Mouse (Mus musculus) thymus, adult 18-20 months (tissue): ENCODE measurements around the gene Fam160b1.

Source experiments
- DNase-seq, 2 experiments: peaks; one replicate each; pipeline ENCODE4 v3.0.0; 2022; ENCODE audit warnings: mixed read lengths in 2 of 2

The Fam160b1 gene

DNA sequence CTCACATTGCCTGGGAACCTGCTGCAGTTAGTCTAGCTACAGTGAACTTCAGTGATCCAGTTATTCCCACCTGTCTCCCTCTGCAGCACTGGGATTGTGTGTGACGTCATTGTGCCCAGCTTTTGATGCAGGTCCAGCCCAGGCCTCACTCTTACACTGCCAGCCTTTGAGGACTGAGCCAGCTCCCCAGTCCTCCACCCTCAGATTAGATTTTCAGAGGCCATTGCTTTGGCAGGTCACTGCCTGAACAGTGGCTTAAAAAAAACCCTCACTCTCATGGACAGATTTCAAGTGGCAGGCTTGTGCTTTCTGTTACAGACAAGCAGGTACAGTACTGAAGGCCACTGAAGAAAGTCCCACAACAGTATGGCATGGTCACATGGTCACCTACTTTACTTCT is 15.8 kb upstream of the Fam160b1 start:
- DNase-seq, result no peak

- no peak for DNase-seq
These were observed 11.4 kb upstream of the Fam160b1 start for GRCm38 (mm10) chr19:57349096-57349495.

GRCm38 (mm10) chr19:57352337-57352935 is 8.0 kb upstream of the Fam160b1 start:
- no peak for DNase-seq

DNA sequence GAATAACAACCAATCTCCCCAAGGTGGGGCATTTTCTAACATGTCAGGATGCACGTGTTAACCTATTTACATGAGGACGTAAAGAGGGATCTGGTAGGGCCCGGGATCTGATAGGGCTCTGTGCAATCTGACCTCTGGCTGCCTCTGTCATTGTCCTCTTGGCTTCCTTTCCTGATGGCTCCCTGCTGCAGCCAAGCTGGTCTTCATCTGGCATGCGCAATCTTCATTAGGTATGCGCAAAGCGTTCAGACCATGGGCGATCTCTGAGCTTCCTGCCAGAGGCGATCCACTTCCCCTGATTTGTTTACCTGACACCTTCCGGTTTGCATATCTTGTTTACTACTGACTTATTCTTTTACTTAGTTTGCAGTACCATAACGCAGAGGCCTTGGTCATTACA is 7.3 kb upstream of the Fam160b1 start:
- DNase-seq, result no peak

- DNase-seq, result no peak
These were observed 6.4 kb upstream of the Fam160b1 start for GRCm38 (mm10) chr19:57354050-57354449.

DNA sequence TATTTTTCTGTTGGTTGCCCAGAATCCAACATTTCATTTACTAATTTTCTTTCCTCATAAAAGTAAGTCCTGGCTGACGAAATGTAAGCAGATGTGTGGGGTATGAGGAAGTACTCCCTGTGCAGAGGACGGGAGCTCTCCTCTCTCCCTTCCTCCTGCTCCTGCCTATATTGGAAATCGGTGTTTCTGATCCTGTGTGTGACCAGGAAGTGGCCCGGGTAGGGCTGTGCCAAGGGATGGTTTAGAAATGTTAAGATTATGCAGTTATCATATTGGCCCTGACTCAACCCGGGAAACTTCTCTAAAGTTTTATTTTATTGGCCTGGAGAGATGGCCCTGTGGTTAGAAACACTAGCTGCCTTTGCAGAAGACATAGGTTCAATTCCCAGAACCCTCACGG is 5.8 kb upstream of the Fam160b1 start:
- no peak for DNase-seq

GRCm38 (mm10) chr19:57355451-57356251 is 4.8 kb upstream of the Fam160b1 start:
- peak; percentile 76 to 82 for DNase-seq

- DNase-seq, result peak in 1 of 2 experiments; percentile 53
These were observed 4.2 kb upstream of the Fam160b1 start for GRCm38 (mm10) chr19:57356273-57356672.

GRCm38 (mm10) chr19:57357244-57357643 is 3.2 kb upstream of the Fam160b1 start:
- DNase-seq, result no peak

GRCm38 (mm10) chr19:57357811-57358210 is 2.7 kb upstream of the Fam160b1 start:
- no peak for DNase-seq

- DNase-seq, result peak; percentile 71 to 78
These were observed 2.2 kb upstream of the Fam160b1 start for GRCm38 (mm10) chr19:57358322-57358721.

- DNase-seq, result no peak
These were observed 1.5 kb upstream of the Fam160b1 start for GRCm38 (mm10) chr19:57358836-57359598.

DNA sequence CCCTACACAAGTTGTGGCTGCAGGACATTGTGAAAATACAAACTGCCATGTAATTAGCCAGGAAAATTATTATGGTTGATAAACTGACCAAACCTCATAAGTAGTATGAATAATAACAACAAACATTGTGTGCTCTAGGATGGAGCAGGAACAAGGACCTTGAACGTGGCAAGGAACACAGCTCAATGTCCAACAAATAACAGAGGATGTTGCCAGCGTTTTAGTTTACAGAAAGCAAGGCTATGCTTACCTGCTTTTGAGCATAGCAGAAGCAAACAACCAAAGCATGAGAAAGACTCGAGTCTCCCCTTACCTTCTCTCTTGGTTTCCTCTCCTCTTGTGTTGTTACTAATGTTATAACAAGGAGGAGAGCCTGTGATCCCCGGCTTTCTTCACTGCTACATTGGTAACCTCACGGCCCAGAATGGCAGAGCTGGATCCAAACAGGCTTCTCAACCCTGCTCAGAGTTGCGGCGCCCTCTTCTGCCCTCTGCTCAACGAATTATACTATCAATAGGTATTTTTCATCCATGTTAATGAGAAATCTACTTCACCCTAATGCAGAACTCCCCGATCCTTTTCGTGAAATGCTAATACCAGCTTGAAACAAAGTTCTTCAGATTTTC is 666 bp upstream of the Fam160b1 start:
- DNase-seq, result no peak

DNA sequence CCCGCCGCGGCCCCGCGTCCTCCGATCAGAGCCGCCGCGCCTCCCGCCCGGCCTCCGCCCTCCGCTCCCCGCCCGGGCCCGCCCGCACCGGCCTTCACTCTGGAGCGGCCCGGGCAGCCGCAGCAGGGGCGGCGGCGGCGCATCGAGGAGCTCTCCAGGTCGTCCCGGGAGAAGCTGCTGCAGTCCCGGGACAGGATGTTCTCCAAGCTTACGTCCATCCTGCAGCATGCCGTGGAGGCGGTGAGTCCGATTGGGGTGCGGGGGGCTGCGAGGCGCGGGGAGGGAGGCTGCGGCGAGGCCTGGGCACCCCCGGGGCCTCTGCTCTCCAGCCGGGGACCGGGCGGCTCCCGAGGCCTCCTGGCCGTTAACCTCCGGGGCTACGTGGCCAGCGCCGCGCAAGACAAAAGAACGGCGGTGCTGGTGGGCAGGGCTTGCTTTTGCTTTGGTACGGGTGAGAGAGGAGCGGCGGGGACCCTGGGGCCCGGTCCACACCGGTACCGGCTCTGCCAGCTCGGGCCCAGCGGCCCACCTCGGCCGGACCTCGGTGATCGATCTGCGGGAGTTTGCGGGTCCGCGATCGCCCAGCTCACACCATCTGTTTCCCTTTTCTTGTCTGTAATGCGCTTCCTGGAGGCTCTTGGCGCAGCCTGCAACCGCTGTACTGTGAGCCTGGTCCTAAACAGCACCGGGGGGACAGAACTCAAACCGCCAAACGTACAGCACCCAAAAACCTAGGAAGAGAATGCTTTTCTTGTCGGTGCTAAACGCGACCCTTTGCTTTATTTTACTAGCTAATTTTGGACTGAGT is 855 bp downstream of the Fam160b1 start:
- peak; percentile 57 to 66 for DNase-seq

- no peak for DNase-seq
These were observed 1.4 kb downstream of the Fam160b1 start for GRCm38 (mm10) chr19:57361939-57362307.

DNA sequence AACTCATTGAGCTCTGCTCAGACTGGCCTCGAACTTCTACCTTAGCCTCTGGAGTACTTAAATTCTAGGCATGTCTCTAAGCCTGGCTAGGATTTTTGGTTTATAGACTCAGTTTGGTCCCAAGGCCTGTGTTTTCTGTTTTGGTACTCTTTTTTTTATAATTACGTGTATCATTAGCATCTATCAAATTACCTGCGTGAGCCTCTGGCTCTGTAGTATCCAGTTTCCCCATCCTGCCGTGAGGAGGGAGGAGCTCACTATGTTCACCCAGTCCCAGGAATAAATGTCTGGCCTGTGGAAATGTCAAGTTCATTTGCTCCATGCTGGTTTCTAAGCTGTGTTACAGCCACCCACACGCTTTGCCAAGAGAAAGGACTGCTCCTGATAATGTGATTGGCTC is 2.1 kb downstream of the Fam160b1 start:
- DNase-seq, result no peak

- DNase-seq, result no peak
These were observed 2.6 kb downstream of the Fam160b1 start for GRCm38 (mm10) chr19:57363076-57363475.

GRCm38 (mm10) chr19:57363538-57363937 is 3.1 kb downstream of the Fam160b1 start:
- DNase-seq, result no peak

- DNase-seq, result no peak
These were observed 4.6 kb downstream of the Fam160b1 start for GRCm38 (mm10) chr19:57364942-57365673.

GRCm38 (mm10) chr19:57366007-57366406 is 5.5 kb downstream of the Fam160b1 start:
- no peak for DNase-seq

DNA sequence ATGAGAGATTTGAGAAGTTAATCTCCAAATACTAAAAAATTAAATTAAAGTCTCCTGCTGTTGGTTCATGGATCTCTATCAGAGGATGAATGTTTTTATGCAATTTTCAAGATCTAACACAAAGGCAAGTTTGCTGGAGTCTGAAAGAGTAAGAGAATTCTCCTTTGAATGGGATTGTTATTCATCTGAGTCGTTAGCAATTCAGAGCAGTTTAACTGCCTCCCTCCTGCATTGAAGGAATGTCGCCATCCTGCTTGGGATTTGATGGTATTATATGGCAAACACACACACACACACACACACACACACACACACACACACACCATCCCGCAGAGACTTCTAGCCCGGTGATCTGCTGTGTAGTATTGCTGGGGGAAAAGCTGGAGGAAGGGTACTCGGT is 6.1 kb downstream of the Fam160b1 start:
- no peak for DNase-seq

- DNase-seq, result no peak
These were observed 6.7 kb downstream of the Fam160b1 start for GRCm38 (mm10) chr19:57367201-57367600.
